Mouse (Mus musculus) CH12.LX (cell line): ENCODE measurements at regions not wholly inside any gene's neighbourhood (a gene's known extent, or its start where the extent isn't known, plus 50 kb on each side); places are given as distances from the start of the nearest gene placed in this dataset.

Experiments used
- DNase-seq: peaks from one replicate; pipeline ENCODE4 v3.0.0-alpha.2; 2013; ENCODE audit errors: extremely low read depth
- H3K27ac ChIP-seq: 2 replicates; pipeline ENCODE4 v1.5.1; 2012; ENCODE audit warnings: low read depth, mild to moderate bottlenecking, control low read depth, moderate library complexity; ENCODE audit not compliant: insufficient read depth
- H3K27me3 ChIP-seq: replicated peaks from 2 replicates; pipeline ENCODE3; 2012; ENCODE audit warnings: inconsistent platforms
- H3K36me3 ChIP-seq, 2 experiments: replicated peaks in 1 of 2; 2 replicates each; pipeline versions ENCODE3 to v1.6.1; 2012; ENCODE audit warnings: inconsistent platforms in 1 of 2, low read length in 1 of 2, mild to moderate bottlenecking in 1 of 2, mixed read lengths in 1 of 2, moderate library complexity in 1 of 2; ENCODE audit not compliant: control insufficient read depth in 1 of 2, insufficient read depth in 1 of 2
- H3K4me1 ChIP-seq, 2 experiments: 2 replicates each; pipeline ENCODE4 v1.6.1; 2012; ENCODE audit warnings: inconsistent platforms in 1 of 2, moderate library complexity in 1 of 2; ENCODE audit not compliant: insufficient read depth in 2 of 2, control insufficient read depth in 1 of 2
- H3K4me2 ChIP-seq: 2 replicates; pipeline ENCODE4 v1.6.1; 2012; ENCODE audit warnings: low read depth, mild to moderate bottlenecking, control low read depth; ENCODE audit not compliant: poor library complexity, insufficient read depth, severe bottlenecking
- H3K4me3 ChIP-seq, 3 experiments: fragments of 150-350 bp in 1 of 3; sonication (generic) in 1 of 3; replicated peaks in 1 of 3; 2 replicates each; pipeline versions ENCODE3 to v1.5.1; 2011 to 2012; ENCODE audit warnings: low read depth in 2 of 3, low read length in 2 of 3, mild to moderate bottlenecking in 2 of 3, moderate library complexity in 2 of 3, control low read depth in 1 of 3, improper control_type of control experiment in 1 of 3, inconsistent platforms in 1 of 3, mixed read lengths in 1 of 3; ENCODE audit not compliant: poor library complexity in 1 of 3
- H3K79me2 ChIP-seq: replicated peaks from 2 replicates; pipeline ENCODE4 v1.6.1; 2012; ENCODE audit warnings: mild to moderate bottlenecking, moderate library complexity; ENCODE audit not compliant: control insufficient read depth, poor library complexity, insufficient read depth, severe bottlenecking; ENCODE audit errors: extremely low read depth
- H3K9ac ChIP-seq: 2 replicates; pipeline ENCODE4 v1.6.1; 2012; ENCODE audit warnings: low read depth, mild to moderate bottlenecking, control low read depth, moderate library complexity; ENCODE audit not compliant: insufficient read depth
- H3K9me3 ChIP-seq: replicated peaks from 2 replicates; pipeline ENCODE3; 2012; ENCODE audit warnings: low read length, inconsistent platforms, mixed read lengths
- BHLHE40 ChIP-seq: IDR thresholded peaks from 2 replicates; pipeline ENCODE4 v1.6.1; 2011; ENCODE audit warnings: mild to moderate bottlenecking, low read depth, low read length, improper control_type of control experiment
- E2F4 ChIP-seq: IDR thresholded peaks from 2 replicates; pipeline ENCODE4 v1.6.1; 2011; ENCODE audit warnings: low read depth, low read length, improper control_type of control experiment; ENCODE audit not compliant: insufficient replicate concordance
- ELF1 ChIP-seq: IDR thresholded peaks from 2 replicates; pipeline ENCODE4 v1.6.1; 2014; ENCODE audit warnings: low read depth, mild to moderate bottlenecking, inconsistent platforms, low read length, improper control_type of control experiment
- EP300 ChIP-seq: IDR thresholded peaks from 2 replicates; pipeline ENCODE4 v1.6.1; 2011; ENCODE audit warnings: low read length, improper control_type of control experiment
- GABPA ChIP-seq: IDR thresholded peaks from 2 replicates; pipeline ENCODE4 v1.6.1; 2012; ENCODE audit warnings: low read depth, low read length, improper control_type of control experiment, inconsistent platforms; ENCODE audit not compliant: insufficient replicate concordance
- IRF4 ChIP-seq: IDR thresholded peaks from 2 replicates; pipeline ENCODE4 v1.6.1; 2014; ENCODE audit warnings: low read depth, mild to moderate bottlenecking, inconsistent platforms, low read length, improper control_type of control experiment
- JUN ChIP-seq: IDR thresholded peaks from 2 replicates; pipeline ENCODE4 v1.6.1; 2011; ENCODE audit warnings: low read depth, mild to moderate bottlenecking, low read length, improper control_type of control experiment, moderate library complexity; ENCODE audit not compliant: insufficient read depth
- KAT2A ChIP-seq: IDR thresholded peaks from 2 replicates; pipeline ENCODE4 v1.6.1; 2012; ENCODE audit warnings: low read length, improper control_type of control experiment, inconsistent platforms; ENCODE audit not compliant: insufficient replicate concordance
- MEF2A ChIP-seq: IDR thresholded peaks from 2 replicates; pipeline ENCODE4 v1.6.1; 2014; ENCODE audit warnings: low read depth, mild to moderate bottlenecking, inconsistent platforms, low read length, improper control_type of control experiment, borderline replicate concordance
- MXI1 ChIP-seq: IDR thresholded peaks from 2 replicates; pipeline ENCODE4 v1.6.1; 2011; ENCODE audit warnings: mild to moderate bottlenecking, low read depth, low read length, improper control_type of control experiment
- PAX5 ChIP-seq: IDR thresholded peaks from 2 replicates; pipeline ENCODE4 v1.6.1; 2012; ENCODE audit warnings: low read length, inconsistent platforms, mixed read lengths
- POLR2A ChIP-seq: IDR thresholded peaks from 2 replicates; pipeline ENCODE4 v1.6.1; 2011; ENCODE audit warnings: low read depth, mild to moderate bottlenecking, improper control_type of control experiment, low read length
- POLR2AphosphoS2 ChIP-seq: IDR thresholded peaks from 2 replicates; pipeline ENCODE4 v1.6.1; 2011; ENCODE audit warnings: low read depth, low read length, improper control_type of control experiment
- SIN3A ChIP-seq: IDR thresholded peaks from 2 replicates; pipeline ENCODE4 v1.6.1; 2012; ENCODE audit warnings: low read length, improper control_type of control experiment, inconsistent platforms
- UBTF ChIP-seq: IDR thresholded peaks from 2 replicates; pipeline ENCODE4 v1.6.1; 2012; ENCODE audit warnings: low read depth, mild to moderate bottlenecking, inconsistent platforms, low read length, improper control_type of control experiment, moderate library complexity
- USF1 ChIP-seq: IDR thresholded peaks from 2 replicates; pipeline ENCODE4 v1.6.1; 2014; ENCODE audit warnings: low read depth, mild to moderate bottlenecking, inconsistent platforms, low read length, improper control_type of control experiment
- ZC3H11A ChIP-seq: IDR thresholded peaks from 2 replicates; pipeline ENCODE4 v1.6.1; 2012; ENCODE audit warnings: low read depth, mild to moderate bottlenecking, inconsistent platforms, low read length, improper control_type of control experiment
- ZKSCAN1 ChIP-seq: IDR thresholded peaks from 2 replicates; pipeline ENCODE4 v1.6.1; 2012; ENCODE audit warnings: low read depth, inconsistent platforms, low read length, improper control_type of control experiment, borderline replicate concordance
- dilution Hi-C: fragments of 300-500 bp; cut with MboI; formaldehyde crosslinking; loops from 2 replicates; pipeline ENCODE4 v1.14.3; 2020; ENCODE audit warnings: low sequenced_read_pairs; ENCODE audit not compliant: extremely low pct_unique_long_range_greater_than_20kb, extremely low pct_ligation_motif_present
- in situ Hi-C: fragments of 300-500 bp; cut with MboI; formaldehyde crosslinking; loops from 3 replicates; pipeline ENCODE4 v1.14.3; 2019; ENCODE audit warnings: low sequenced_read_pairs, low pct_ligation_motif_present, low pct_unique_long_range_greater_than_20kb, mixed read lengths

- H3K4me2 ChIP-seq: no peak overlapping the region
- dilution Hi-C loops (no loop called here), in situ Hi-C loops (no loop called here)
- H3K4me1 ChIP-seq: peaks cover 0 to 11% of the 10 kb centered on the region in 2 experiments; a peak in 2 of 4 replicates
- H3K9me3 ChIP-seq: no peaks in the 10 kb centered on the region
- H3K4me3 ChIP-seq: no peak overlapping the region
- H3K36me3 ChIP-seq: no peaks in the 10 kb centered on the region
- DNase-seq: no peak
- no peaks in the 10 kb centered on the region for H3K27me3 ChIP-seq
- TF ChIP-seq MEF2A: no peak
- no peak for TF ChIP-seq UBTF
- TF ChIP-seq POLR2A: no peak
- no peak for TF ChIP-seq JUN
- no peak for TF ChIP-seq ELF1
- TF ChIP-seq SIN3A: no peak
- TF ChIP-seq PAX5: no peak
- no peak for TF ChIP-seq ZC3H11A
- TF ChIP-seq ZKSCAN1: no peak
- no peak for TF ChIP-seq MXI1
- TF ChIP-seq BHLHE40: no peak
- TF ChIP-seq E2F4: no peak
- no peak for TF ChIP-seq POLR2AphosphoS2
- H3K79me2 ChIP-seq: no peaks in the 10 kb centered on the region
- no peak overlapping the region for H3K9ac ChIP-seq
- H3K27ac ChIP-seq: no peak overlapping the region
These were observed 132.1 kb upstream of the Mctp2 start for GRCm38 (mm10) chr7:72438552-72438951.

- no peak overlapping the region for H3K4me2 ChIP-seq
- H3K79me2 ChIP-seq: no peaks in the 10 kb centered on the region
- dilution Hi-C loops: no loop called here
- in situ Hi-C loops: no loop called here
- no peak overlapping the region for H3K4me3 ChIP-seq
- no peak overlapping the region for H3K27ac ChIP-seq
- peaks cover 0 to 17% of the 10 kb centered on the region in 2 experiments; a peak in 2 of 4 replicates for H3K4me1 ChIP-seq
- H3K9ac ChIP-seq: no peak overlapping the region
- no peaks in the 10 kb centered on the region for H3K27me3 ChIP-seq
- H3K36me3 ChIP-seq: no peaks in the 10 kb centered on the region
- H3K9me3 ChIP-seq: no peaks in the 10 kb centered on the region
- TF ChIP-seq KAT2A (no peak), EP300 (no peak), MXI1 (no peak), USF1 (no peak), ELF1 (no peak), UBTF (no peak), MEF2A (no peak), POLR2A (no peak), GABPA (no peak), BHLHE40 (no peak), IRF4 (no peak)
- TF ChIP-seq, all 38 proteins: peak for 0
- no peak for DNase-seq
These were observed 135.6 kb upstream of the Mctp2 start for GRCm38 (mm10) chr7:72442001-72442400.
